In genomic region chr2:25557964-25558360, GRCm38 (mm10) we compare ENCODE assay signal across 7 mouse cellular contexts. TPM values are rescaled to one million over a fixed set of nuclear protein-coding genes. Genes with fewer than 3 reads are reported as not detected.
DNase-seq lines count a peak whose midpoint lies in the region; ATAC-seq and TF ChIP-seq lines count a peak whose summit lies in the region.

No protein-coding gene starts in this region.

- ATAC-seq in hindbrain, embryonic 15.5 days (ENCODE audit: low FRiP score, low read depth), result peak; percentile 35; the same call in 1 of the 2 replicates
- peak; percentile 74 for ATAC-seq in liver, postnatal 0 days

- no peak for TF ChIP-seq POLR2A in MEL (IDR thresholded peaks at IDR 0.05; ENCODE audit: control insufficient read depth in 1 of 2, insufficient read depth in 1 of 2, low read depth in 1 of 2, low read length in 2 of 2, poor library complexity in 1 of 2)

- H3K9me3 ChIP-seq in E14TG2a.4 (ENCODE audit: low read length), result no peaks in the 10 kb centered on the region
- H3K9me3 ChIP-seq in MEL (replicated peaks; ENCODE audit: insufficient read depth, low read length), result no peaks in the 10 kb centered on the region
- H3K9me3 ChIP-seq in hindbrain, embryonic 15.5 days, result no peaks in the 10 kb centered on the region
- no peaks in the 10 kb centered on the region for H3K9me3 ChIP-seq in liver, postnatal 0 days (ENCODE audit: low read length)

- H3K27ac ChIP-seq in MEL (ENCODE audit: control insufficient read depth, low read depth, low read length), result no peak overlapping the region; the same call in 1 of the 2 replicates
- H3K27ac ChIP-seq in hindbrain, embryonic 15.5 days (replicated peaks), result peak overlapping the region; percentile 79
- H3K27ac ChIP-seq in liver, postnatal 0 days (ENCODE audit: low read depth), result peak overlapping the region; percentile 98

- no peaks in the 10 kb centered on the region for H3K27me3 ChIP-seq in E14TG2a.4 (ENCODE audit: insufficient read depth, low read length)
- no peaks in the 10 kb centered on the region for H3K27me3 ChIP-seq in MEL (ENCODE audit: control insufficient read depth in 1 of 2, insufficient read depth in 2 of 2, low read length in 2 of 2)
- no peaks in the 10 kb centered on the region for H3K27me3 ChIP-seq in hindbrain, embryonic 15.5 days
- no peaks in the 10 kb centered on the region for H3K27me3 ChIP-seq in liver, postnatal 0 days (ENCODE audit: insufficient read depth, low read length)

- TF ChIP-seq EP300 in MEL (IDR thresholded peaks at IDR 0.05; ENCODE audit: low read depth in 1 of 2, low read length in 2 of 2), result no peak
- TF ChIP-seq EP300 in liver, postnatal 0 days (IDR thresholded peaks at IDR 0.05; ENCODE audit: low read depth), result no peak

- TF ChIP-seq CTCF in E14TG2a.4 (conservative IDR thresholded peaks at IDR 0.05; ENCODE audit: low read length) (no peak), MEL (IDR thresholded peaks at IDR 0.05 in 2 of 3, conservative IDR thresholded peaks at IDR 0.05 in 1 of 3; ENCODE audit: control insufficient read depth in 1 of 3, insufficient read depth in 1 of 3, low read depth in 2 of 3, low read length in 3 of 3, poor library complexity in 1 of 3, severe bottlenecking in 1 of 3) (no peak)
- TF ChIP-seq CTCF in liver, postnatal 0 days (IDR thresholded peaks at IDR 0.05; ENCODE audit: low read depth), result no peak

- WGBS in hindbrain, embryonic 15.5 days, result 0% methylated on average over 24 of the region's 24 CpGs
- WGBS in liver, postnatal 0 days (ENCODE audit: insufficient replicate concordance), result 1% methylated on average over 24 of the region's 24 CpGs

- DNase-seq in MEL (ENCODE audit: low read depth, low spot score), result no peak
- peak; percentile 68 for DNase-seq in liver, postnatal 0 days
- no peak for DNase-seq in cerebellum, adult 8-10 months
- no peak for DNase-seq in spleen, postnatal 14 days (ENCODE audit: low spot score in 2 of 2)
- DNase-seq in layer of hippocampus, adult 8-10 months (ENCODE audit: low spot score in 2 of 2), result no peak

- H3K36me3 ChIP-seq in E14TG2a.4 (ENCODE audit: insufficient read depth, low read length), result peaks cover 42% of the 10 kb centered on the region
- peaks cover 6 to 11% of the 10 kb centered on the region in 2 experiments for H3K36me3 ChIP-seq in MEL (ENCODE audit: control insufficient read depth in 1 of 2, insufficient read depth in 2 of 2, low read length in 2 of 2)
- peaks cover 32% of the 10 kb centered on the region for H3K36me3 ChIP-seq in hindbrain, embryonic 15.5 days
- peaks cover 35% of the 10 kb centered on the region for H3K36me3 ChIP-seq in liver, postnatal 0 days (replicated peaks; ENCODE audit: insufficient read depth, low read length)

- H3K4me3 ChIP-seq in E14TG2a.4 (replicated peaks; ENCODE audit: low read length) (peak overlapping the region; percentile 97), MEL (ENCODE audit: control insufficient read depth in 1 of 2, insufficient read depth in 1 of 2, low read depth in 2 of 2, low read length in 2 of 2) (peak overlapping the region; percentile 74 to 86)
- H3K4me3 ChIP-seq in hindbrain, embryonic 15.5 days, result peak overlapping the region; percentile 84
- peak overlapping the region; percentile 96 for H3K4me3 ChIP-seq in liver, postnatal 0 days (ENCODE audit: low read depth, low read length)

- H3K4me2 ChIP-seq in hindbrain, embryonic 15.5 days, result peak overlapping the region; percentile 88
- peak overlapping the region; percentile 99 for H3K4me2 ChIP-seq in liver, postnatal 0 days (ENCODE audit: low read depth, low read length)

- no peak for TF ChIP-seq RAD21 in MEL (IDR thresholded peaks at IDR 0.05; ENCODE audit: low read depth, low read length)

- peak overlapping the region; percentile 87 for H3K9ac ChIP-seq in MEL (ENCODE audit: control insufficient read depth, low read depth, low read length, poor library complexity, severe bottlenecking)
- H3K9ac ChIP-seq in hindbrain, embryonic 15.5 days, result peak overlapping the region; percentile 92
- H3K9ac ChIP-seq in liver, postnatal 0 days (replicated peaks), result peak overlapping the region; percentile 98

- peaks cover 20% of the 10 kb centered on the region for H3K79me2 ChIP-seq in MEL (ENCODE audit: control insufficient read depth, insufficient read depth, low read length, poor library complexity)

- H3K4me1 ChIP-seq in E14TG2a.4 (replicated peaks; ENCODE audit: low read depth, low read length), result peaks cover 30% of the 10 kb centered on the region
- H3K4me1 ChIP-seq in MEL (ENCODE audit: control insufficient read depth in 1 of 2, insufficient read depth in 2 of 2, low read length in 2 of 2), result peaks cover 5 to 9% of the 10 kb centered on the region in 2 experiments
- peaks cover 30% of the 10 kb centered on the region for H3K4me1 ChIP-seq in hindbrain, embryonic 15.5 days (replicated peaks)
- H3K4me1 ChIP-seq in liver, postnatal 0 days (ENCODE audit: insufficient read depth), result peaks cover 19% of the 10 kb centered on the region

TF ChIP-seq in MEL, 35 proteins besides CTCF, POLR2A, EP300 and RAD21:
- no peak for TF ChIP-seq MAFK (IDR thresholded peaks at IDR 0.05; ENCODE audit: borderline replicate concordance, low read depth, low read length)
- no peak for TF ChIP-seq ELF1 (IDR thresholded peaks at IDR 0.05; ENCODE audit: low read depth, low read length)
- TF ChIP-seq GABPA (IDR thresholded peaks at IDR 0.05; ENCODE audit: low read depth, low read length), result no peak
- TF ChIP-seq JUND (IDR thresholded peaks at IDR 0.05; ENCODE audit: low read depth, low read length), result no peak
- TF ChIP-seq MXI1 (IDR thresholded peaks at IDR 0.05; ENCODE audit: low read depth, low read length), result no peak; the same call in 1 of the 2 replicates
- no peak for TF ChIP-seq CHD1 (IDR thresholded peaks at IDR 0.05; ENCODE audit: low read depth, low read length)
- no peak for TF ChIP-seq CHD2 (IDR thresholded peaks at IDR 0.05; ENCODE audit: low read length)
- TF ChIP-seq GATA1 (IDR thresholded peaks at IDR 0.05; ENCODE audit: low read depth, low read length), result no peak
- TF ChIP-seq MEF2A (IDR thresholded peaks at IDR 0.05; ENCODE audit: extremely low read depth, insufficient replicate concordance, low read depth, low read length, poor library complexity, severe bottlenecking), result no peak
- TF ChIP-seq E2F4 (IDR thresholded peaks at IDR 0.05; ENCODE audit: borderline replicate concordance, low read depth, low read length), result no peak
- no peak for TF ChIP-seq TAL1 (IDR thresholded peaks at IDR 0.05; ENCODE audit: low read length)

RNA-seq across cellular contexts. Expression of gene Edf1, which starts 0.3 kb away (rescaled TPM):
- 135 and 142 TPM in 2 replicates for total RNA-seq in MEL (2012; rRNA removed)
- polyA plus RNA-seq in MEL (2012; ENCODE audit: insufficient read depth in 1 of 2, insufficient read length in 2 of 2, low read depth in 1 of 2, low replicate concordance in 2 of 2, missing spikeins in 1 of 2), result 100 to 1,000 TPM in 1 of 2 experiments, not detected in 1; 318 TPM
- polyA plus RNA-seq in hindbrain, embryonic 15.5 days (2015; fragmentation: Nextera tagmentation; extraction: Ambion mirVana), result 375 and 378 TPM in 2 replicates
- 263 and 268 TPM in 2 replicates for polyA plus RNA-seq in liver, postnatal 0 days (2015; fragmentation: Nextera tagmentation; extraction: Ambion mirVana)
- 100 to 1,000 TPM; 124 to 203 (median 161) TPM for total RNA-seq in layer of hippocampus, adult 8-10 months (2022)

RNA-seq across cellular contexts. Expression of gene Traf2, which starts 11.2 kb away (rescaled TPM):
- 19.9 and 21.0 TPM in 2 replicates for total RNA-seq in MEL (2012; rRNA removed)
- polyA plus RNA-seq in MEL (2012; ENCODE audit: insufficient read depth in 1 of 2, insufficient read length in 2 of 2, low read depth in 1 of 2, low replicate concordance in 2 of 2, missing spikeins in 1 of 2), result 10 to 100 TPM in 1 of 2 experiments, not detected in 1; 28.3 TPM
- 16.5 and 19.4 TPM in 2 replicates for polyA plus RNA-seq in hindbrain, embryonic 15.5 days (2015; fragmentation: Nextera tagmentation; extraction: Ambion mirVana)
- 10.6 and 10.7 TPM in 2 replicates for polyA plus RNA-seq in liver, postnatal 0 days (2015; fragmentation: Nextera tagmentation; extraction: Ambion mirVana)
- 10 to 100 TPM; 10.1 to 12.1 (median 10.7) TPM for total RNA-seq in layer of hippocampus, adult 8-10 months (2022)

RNA-seq across cellular contexts. Expression of gene Mamdc4, which starts 16.7 kb away (rescaled TPM):
- total RNA-seq in MEL (2012; rRNA removed), result 17.6 and 24.0 TPM in 2 replicates
- 10 to 100 TPM in 1 of 2 experiments, not detected in 1; 21.6 TPM for polyA plus RNA-seq in MEL (2012; ENCODE audit: insufficient read depth in 1 of 2, insufficient read length in 2 of 2, low read depth in 1 of 2, low replicate concordance in 2 of 2, missing spikeins in 1 of 2)
- 1.6 and 2.1 TPM in 2 replicates for polyA plus RNA-seq in hindbrain, embryonic 15.5 days (2015; fragmentation: Nextera tagmentation; extraction: Ambion mirVana)
- 0.07 and 0.09 TPM in 2 replicates for polyA plus RNA-seq in liver, postnatal 0 days (2015; fragmentation: Nextera tagmentation; extraction: Ambion mirVana)
- 1 to 10 TPM in 3 of 4 experiments, under 1 TPM in 1; 0.96 to 3.8 (median 2.0) TPM for total RNA-seq in layer of hippocampus, adult 8-10 months (2022)

RNA-seq across cellular contexts. Expression of gene Phpt1, which starts 17.1 kb away (rescaled TPM):
- total RNA-seq in MEL (2012; rRNA removed), result 34.7 and 47.0 TPM in 2 replicates
- polyA plus RNA-seq in MEL (2012; ENCODE audit: insufficient read depth in 1 of 2, insufficient read length in 2 of 2, low read depth in 1 of 2, low replicate concordance in 2 of 2, missing spikeins in 1 of 2), result 10 to 100 TPM in 1 of 2 experiments, not detected in 1; 73.7 TPM
- polyA plus RNA-seq in hindbrain, embryonic 15.5 days (2015; fragmentation: Nextera tagmentation; extraction: Ambion mirVana), result 159 and 169 TPM in 2 replicates
- polyA plus RNA-seq in liver, postnatal 0 days (2015; fragmentation: Nextera tagmentation; extraction: Ambion mirVana), result 44.7 and 46.1 TPM in 2 replicates
- 10 to 100 TPM; 64.6 to 76.6 (median 69.6) TPM for total RNA-seq in layer of hippocampus, adult 8-10 months (2022)

RNA-seq across cellular contexts. Expression of gene Ajm1, which starts 23.6 kb away (rescaled TPM):
- total RNA-seq in MEL (2012; rRNA removed), result 0.04 and 0.07 TPM in 2 replicates
- under 1 TPM in 1 of 2 experiments, not detected in 1; 0.32 TPM for polyA plus RNA-seq in MEL (2012; ENCODE audit: insufficient read depth in 1 of 2, insufficient read length in 2 of 2, low read depth in 1 of 2, low replicate concordance in 2 of 2, missing spikeins in 1 of 2)
- polyA plus RNA-seq in hindbrain, embryonic 15.5 days (2015; fragmentation: Nextera tagmentation; extraction: Ambion mirVana), result 14.5 and 16.5 TPM in 2 replicates
- 0.02 TPM in 1 of 2 replicates, not detected in the other for polyA plus RNA-seq in liver, postnatal 0 days (2015; fragmentation: Nextera tagmentation; extraction: Ambion mirVana)
- total RNA-seq in layer of hippocampus, adult 8-10 months (2022), result 100 to 1,000 TPM in 1 of 4 experiments, 10 to 100 TPM in 3; 82.9 to 103 (median 92.4) TPM
